19 mouse cellular contexts compared by ENCODE assay signal in the genomic region with DNA sequence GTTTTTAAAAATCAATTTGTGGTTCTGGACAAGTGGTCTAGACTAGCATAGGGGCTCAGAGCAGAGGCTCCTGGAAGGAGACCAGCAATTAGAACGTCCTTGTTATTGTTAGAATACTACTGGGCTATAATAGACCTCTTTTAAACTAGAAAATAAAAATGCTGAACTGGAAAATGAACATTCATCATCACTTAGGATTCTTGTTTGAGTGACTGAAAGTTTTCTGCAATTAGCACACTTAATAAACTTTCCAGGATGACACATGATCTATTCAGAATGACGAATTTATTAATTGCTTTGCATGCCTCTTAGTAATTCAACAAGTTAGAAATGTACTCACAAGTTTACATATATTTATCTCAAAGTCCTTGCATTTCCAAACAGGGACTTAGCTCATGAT. TPM values are rescaled to one million over a fixed set of nuclear protein-coding genes. Genes with fewer than 3 reads are reported as not detected.
DNase-seq lines count a peak whose midpoint lies in the region; ATAC-seq and TF ChIP-seq lines count a peak whose summit lies in the region.
"Had no signal": no experiment of that assay in that cellular context is flagged by ENCODE, and none has a peak within 500 bp of the region (broad histone marks: within the 10 kb centered on the region; RNA-seq: fewer than 3 reads in every experiment).

No protein-coding gene starts in this region.

- no peak overlapping the region for H3K9ac ChIP-seq in forebrain, postnatal 0 days

- H3K27me3 ChIP-seq in forebrain, postnatal 0 days (ENCODE audit: insufficient read depth, low read length), result no peaks in the 10 kb centered on the region
- H3K27me3 ChIP-seq: CH12.LX, Patski had no signal

- no peak overlapping the region for H3K4me3 ChIP-seq in forebrain, postnatal 0 days (ENCODE audit: low read depth, low read length)

- H3K27ac ChIP-seq in forebrain, postnatal 0 days (ENCODE audit: low read depth, low read length), result no peak overlapping the region

- H3K4me1 ChIP-seq in forebrain, postnatal 0 days (ENCODE audit: insufficient read depth), result no peaks in the 10 kb centered on the region

- no peak overlapping the region for H3K4me2 ChIP-seq in forebrain, postnatal 0 days (ENCODE audit: low read depth)

- H3K9me3 ChIP-seq in forebrain, postnatal 0 days (ENCODE audit: low read length), result no peaks in the 10 kb centered on the region
- H3K9me3 ChIP-seq: G1E had no signal

- TF ChIP-seq CTCF in forebrain, postnatal 0 days (IDR thresholded peaks at IDR 0.05; ENCODE audit: low read depth), result no peak

- WGBS in forebrain, postnatal 0 days, result 61% methylated on average over 2 of the region's 2 CpGs

- peak; percentile 92 for DNase-seq in Muller cell, postnatal 12 days (ENCODE audit: inconsistent ontology term)
- DNase-seq in forebrain, postnatal 0 days, result no peak
- DNase-seq: adrenal gland, adult 2 months; adrenal gland, adult 8-10 months; adrenal gland, postnatal 10 days; adrenal gland, postnatal 14 days; adrenal gland, postnatal 25 days; adrenal gland, postnatal 36 days; B cell, adult 2 months; cerebellum, adult 11 months; cerebellum, adult 11-12 months; cerebellum, adult 18-20 months; cerebellum, adult 2 months; cerebellum, adult 8-10 months had no signal

- H3K36me3 ChIP-seq in forebrain, postnatal 0 days (ENCODE audit: insufficient read depth), result no peaks in the 10 kb centered on the region
- H3K36me3 ChIP-seq: G1E had no signal

- ATAC-seq in forebrain, postnatal 0 days, result no peak
- ATAC-seq: activated CD4-positive, CD25-positive, alpha-beta regulatory T cell, adult 4 months; CD4-positive, CD25-positive, alpha-beta regulatory T cell, adult 4 months; Patski had no signal

RNA-seq across cellular contexts. Expression of gene Spred1, which starts 42.5 kb away (rescaled TPM):
- 56.2 and 66.9 TPM in 2 replicates for total RNA-seq in forebrain, postnatal 0 days (2014; rRNA removed)
- 8.8 and 11.3 TPM in 2 replicates for polyA plus RNA-seq in forebrain, postnatal 0 days (2015; fragmentation: Nextera tagmentation; extraction: Ambion mirVana)
